Mouse (Mus musculus): ENCODE results near the gene BC034090. TPM values are rescaled to one million over a fixed set of nuclear protein-coding genes. Genes with fewer than 3 reads are reported as not detected.

Gene BC034090
- polyA plus RNA-seq, 1 experiment = 4.7 TPM

- Histone ChIP-seq H3K4me1 (ENCODE audit: control insufficient read depth, insufficient read depth, low read length) (peaks cover 7% of the 10 kb centered on the region), H3K27ac (ENCODE audit: control insufficient read depth, insufficient read depth, low read depth, low read length) (no peak overlapping the region), H3K36me3 (ENCODE audit: control insufficient read depth, insufficient read depth, low read length) (no peaks in the 10 kb centered on the region), H3K4me3 (ENCODE audit: control insufficient read depth, low read depth, low read length) (no peak overlapping the region), H3K27me3 (ENCODE audit: control insufficient read depth, insufficient read depth, low read length) (no peaks in the 10 kb centered on the region)
- TF ChIP-seq CTCF (IDR thresholded peaks at IDR 0.05; ENCODE audit: control insufficient read depth, insufficient read depth, insufficient replicate concordance, low read depth, low read length) (no peak), POLR2A (IDR thresholded peaks at IDR 0.05; ENCODE audit: control insufficient read depth, low read depth, low read length) (peak; percentile 24; the same call in 1 of the 2 replicates)
Observed at GRCm38 (mm10) chr1:155236306-155237024, 7.8 kb downstream of the BC034090 start.

- Histone ChIP-seq H3K4me3 (ENCODE audit: control insufficient read depth, low read depth, low read length) (no peak overlapping the region), H3K4me1 (ENCODE audit: control insufficient read depth, insufficient read depth, low read length) (peaks cover 7% of the 10 kb centered on the region), H3K27me3 (ENCODE audit: control insufficient read depth, insufficient read depth, low read length) (no peaks in the 10 kb centered on the region), H3K27ac (ENCODE audit: control insufficient read depth, insufficient read depth, low read depth, low read length) (no peak overlapping the region), H3K36me3 (ENCODE audit: control insufficient read depth, insufficient read depth, low read length) (no peaks in the 10 kb centered on the region)
- TF ChIP-seq POLR2A (IDR thresholded peaks at IDR 0.05; ENCODE audit: control insufficient read depth, low read depth, low read length) = no peak
- no peak for TF ChIP-seq CTCF (IDR thresholded peaks at IDR 0.05; ENCODE audit: control insufficient read depth, insufficient read depth, insufficient replicate concordance, low read depth, low read length)
Observed at GRCm38 (mm10) chr1:155235641-155236040, 8.6 kb downstream of the BC034090 start.

- H3K4me1 ChIP-seq (ENCODE audit: control insufficient read depth, insufficient read depth, low read length) = peaks cover 3% of the 10 kb centered on the region
- no peaks in the 10 kb centered on the region for H3K27me3 ChIP-seq (ENCODE audit: control insufficient read depth, insufficient read depth, low read length)
- TF ChIP-seq POLR2A (IDR thresholded peaks at IDR 0.05; ENCODE audit: control insufficient read depth, low read depth, low read length) (no peak), CTCF (IDR thresholded peaks at IDR 0.05; ENCODE audit: control insufficient read depth, insufficient read depth, insufficient replicate concordance, low read depth, low read length) (no peak)
- H3K4me3 ChIP-seq (ENCODE audit: control insufficient read depth, low read depth, low read length) = no peak overlapping the region
- H3K27ac ChIP-seq (ENCODE audit: control insufficient read depth, insufficient read depth, low read depth, low read length) = no peak overlapping the region
- no peaks in the 10 kb centered on the region for H3K36me3 ChIP-seq (ENCODE audit: control insufficient read depth, insufficient read depth, low read length)
Observed at GRCm38 (mm10) chr1:155233931-155234607, 10.2 kb downstream of the BC034090 start.

- H3K4me1 ChIP-seq (ENCODE audit: control insufficient read depth, insufficient read depth, low read length) = no peaks in the 10 kb centered on the region; the same call in 1 of the 2 replicates
- no peak for TF ChIP-seq CTCF (IDR thresholded peaks at IDR 0.05; ENCODE audit: control insufficient read depth, insufficient read depth, insufficient replicate concordance, low read depth, low read length)
- TF ChIP-seq POLR2A (IDR thresholded peaks at IDR 0.05; ENCODE audit: control insufficient read depth, low read depth, low read length) = no peak
- no peaks in the 10 kb centered on the region for H3K27me3 ChIP-seq (ENCODE audit: control insufficient read depth, insufficient read depth, low read length)
- H3K27ac ChIP-seq (ENCODE audit: control insufficient read depth, insufficient read depth, low read depth, low read length) = no peak overlapping the region
- H3K4me3 ChIP-seq (ENCODE audit: control insufficient read depth, low read depth, low read length) = no peak overlapping the region
- no peaks in the 10 kb centered on the region for H3K36me3 ChIP-seq (ENCODE audit: control insufficient read depth, insufficient read depth, low read length)
Observed at GRCm38 (mm10) chr1:155233378-155233777, 10.9 kb downstream of the BC034090 start.

GRCm38 (mm10) chr1:155232786-155233185 lies 11.5 kb downstream of the BC034090 start:
- Histone ChIP-seq H3K4me1 (ENCODE audit: control insufficient read depth, insufficient read depth, low read length) (no peaks in the 10 kb centered on the region; the same call in 1 of the 2 replicates), H3K4me3 (ENCODE audit: control insufficient read depth, low read depth, low read length) (no peak overlapping the region), H3K27me3 (ENCODE audit: control insufficient read depth, insufficient read depth, low read length) (no peaks in the 10 kb centered on the region), H3K36me3 (ENCODE audit: control insufficient read depth, insufficient read depth, low read length) (no peaks in the 10 kb centered on the region), H3K27ac (ENCODE audit: control insufficient read depth, insufficient read depth, low read depth, low read length) (no peak overlapping the region)
- no peak for TF ChIP-seq CTCF (IDR thresholded peaks at IDR 0.05; ENCODE audit: control insufficient read depth, insufficient read depth, insufficient replicate concordance, low read depth, low read length)
- TF ChIP-seq POLR2A (IDR thresholded peaks at IDR 0.05; ENCODE audit: control insufficient read depth, low read depth, low read length) = no peak

GRCm38 (mm10) chr1:155232385-155232784 lies 11.9 kb downstream of the BC034090 start:
- no peak overlapping the region for H3K27ac ChIP-seq (ENCODE audit: control insufficient read depth, insufficient read depth, low read depth, low read length)
- TF ChIP-seq POLR2A (IDR thresholded peaks at IDR 0.05; ENCODE audit: control insufficient read depth, low read depth, low read length) (no peak), CTCF (IDR thresholded peaks at IDR 0.05; ENCODE audit: control insufficient read depth, insufficient read depth, insufficient replicate concordance, low read depth, low read length) (no peak)
- no peaks in the 10 kb centered on the region; the same call in 1 of the 2 replicates for H3K4me1 ChIP-seq (ENCODE audit: control insufficient read depth, insufficient read depth, low read length)
- no peaks in the 10 kb centered on the region for H3K27me3 ChIP-seq (ENCODE audit: control insufficient read depth, insufficient read depth, low read length)
- H3K4me3 ChIP-seq (ENCODE audit: control insufficient read depth, low read depth, low read length) = no peak overlapping the region
- no peaks in the 10 kb centered on the region for H3K36me3 ChIP-seq (ENCODE audit: control insufficient read depth, insufficient read depth, low read length)

All from testis, adult 2 months (tissue).